Mouse (Mus musculus): ENCODE data around the gene Oxsm.

Oxsm gene

GRCm38 (mm10) chr14:16249171-16249874 lies at the start of gene Oxsm, which contains the start of gene Ngly1:
Gene Oxsm (minus strand): TSS chr14:16249808.
Gene Ngly1 (plus strand): TSS chr14:16249280.
- peak; percentile 86 for DNase-seq (ENCODE audit: low spot score)

- no peak for DNase-seq (ENCODE audit: low spot score)
These were observed 47.3 kb upstream of the Oxsm start for GRCm38 (mm10) chr14:16296816-16297468.

GRCm38 (mm10) chr14:16293921-16294320 lies 44.3 kb upstream of the Oxsm start:
- DNase-seq (ENCODE audit: low spot score), result no peak

GRCm38 (mm10) chr14:16293015-16293414 lies 43.4 kb upstream of the Oxsm start:
- no peak for DNase-seq (ENCODE audit: low spot score)

DNA sequence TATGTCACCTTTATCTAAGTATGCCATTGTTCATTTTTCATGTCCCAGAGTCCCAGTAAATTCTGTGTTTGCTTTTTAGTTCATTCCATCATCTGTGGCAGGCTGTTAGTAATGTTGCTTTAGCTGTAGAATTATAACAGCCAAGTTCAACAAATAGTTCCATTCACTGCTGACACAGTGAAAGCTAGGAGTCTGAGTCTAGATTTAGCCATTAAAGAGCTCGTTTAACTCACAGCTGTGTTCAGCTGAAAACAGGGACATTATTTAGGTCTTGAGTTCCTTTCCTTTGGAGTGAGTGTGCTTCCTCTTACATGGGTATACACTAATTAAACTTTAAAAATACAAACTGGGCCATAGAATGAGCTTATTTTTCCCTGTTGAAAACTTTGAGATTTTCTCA lies 42.8 kb upstream of the Oxsm start:
- DNase-seq (ENCODE audit: low spot score), result no peak

- DNase-seq (ENCODE audit: low spot score), result no peak
These were observed 34.4 kb upstream of the Oxsm start for GRCm38 (mm10) chr14:16283966-16284365.

GRCm38 (mm10) chr14:16279196-16279595 lies 29.6 kb upstream of the Oxsm start:
- no peak for DNase-seq (ENCODE audit: low spot score)

DNA sequence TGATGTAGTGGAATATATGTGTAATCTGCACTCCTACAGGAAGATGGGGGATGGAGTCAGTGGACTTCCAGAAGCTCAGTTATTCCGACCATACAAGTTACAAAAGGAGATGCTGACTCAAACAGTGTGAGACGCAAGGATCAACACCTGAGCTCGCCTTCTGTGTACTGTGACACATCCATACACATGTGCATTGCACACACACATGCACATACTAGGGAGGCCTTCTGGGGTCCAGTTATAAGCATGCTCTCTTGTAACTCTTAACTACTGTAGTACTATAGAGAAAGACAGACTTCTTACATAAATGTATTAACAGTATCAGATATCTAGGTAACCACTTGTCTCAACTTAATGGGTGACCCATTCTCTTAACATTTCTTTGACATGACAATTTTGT lies 24.1 kb upstream of the Oxsm start:
- DNase-seq (ENCODE audit: low spot score), result no peak

GRCm38 (mm10) chr14:16269776-16270175 lies 20.2 kb upstream of the Oxsm start:
- DNase-seq (ENCODE audit: low spot score), result no peak

- DNase-seq (ENCODE audit: low spot score), result no peak
These were observed 17.4 kb upstream of the Oxsm start for GRCm38 (mm10) chr14:16267028-16267427.

DNA sequence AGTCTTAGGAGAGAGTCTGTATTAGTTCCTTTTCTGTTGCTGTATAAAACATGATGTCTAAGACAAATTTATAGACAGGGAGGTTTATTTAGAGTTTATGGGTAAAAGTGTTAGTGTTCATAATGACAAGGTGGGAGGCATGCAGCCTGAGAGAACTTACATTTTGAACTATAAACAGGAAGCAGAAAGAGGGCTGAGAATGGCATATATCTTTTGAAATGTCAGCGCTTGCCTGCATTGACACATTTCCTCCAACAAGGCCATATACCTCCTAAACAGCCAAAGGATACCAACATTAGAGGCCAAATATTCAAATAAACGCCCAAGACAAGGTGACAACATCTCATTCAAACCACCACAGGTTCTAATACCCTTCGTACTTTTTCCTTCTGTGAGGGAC lies 12.3 kb upstream of the Oxsm start:
- DNase-seq (ENCODE audit: low spot score), result no peak

DNA sequence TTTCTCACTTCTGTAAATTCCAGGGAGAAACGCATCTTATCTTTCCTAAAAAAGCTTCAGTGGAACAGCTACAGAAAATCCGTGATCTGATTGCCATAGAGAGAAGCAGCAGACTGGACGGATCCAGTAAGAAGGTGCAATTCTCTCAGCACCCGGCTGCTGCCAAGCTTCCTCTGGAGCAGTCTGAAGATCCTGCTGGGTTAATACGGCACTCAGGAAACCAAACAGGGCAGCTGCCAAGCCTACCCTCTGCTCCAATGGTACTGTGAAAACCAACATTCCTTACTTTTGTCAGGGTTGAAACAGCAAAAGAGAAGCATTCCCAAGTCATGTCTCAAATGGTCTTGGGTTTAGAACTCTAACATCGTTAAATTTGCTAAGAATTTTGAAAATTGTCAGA lies 10.9 kb upstream of the Oxsm start:
- no peak for DNase-seq (ENCODE audit: low spot score)

GRCm38 (mm10) chr14:16256209-16256608 lies 6.6 kb upstream of the Oxsm start:
- DNase-seq (ENCODE audit: low spot score), result no peak

DNA sequence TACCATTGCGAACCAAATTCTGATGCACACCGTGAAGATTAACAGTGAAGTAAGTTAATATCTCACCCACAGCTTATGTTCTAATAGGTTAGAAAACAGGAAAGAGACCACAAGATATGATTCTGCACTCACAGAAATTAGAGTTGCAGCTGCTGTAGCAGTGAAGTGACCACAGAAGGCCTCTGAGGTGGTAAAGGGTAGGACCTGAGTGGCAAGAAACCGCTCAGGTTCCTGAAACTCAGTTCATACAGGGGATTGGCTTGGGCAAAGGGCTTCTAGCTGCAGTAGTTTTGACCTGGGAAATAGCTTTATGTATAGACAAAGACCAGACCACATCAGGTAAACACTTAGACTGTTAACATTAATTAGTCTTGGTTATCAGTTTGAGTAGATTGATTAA lies 6.1 kb upstream of the Oxsm start:
- no peak for DNase-seq (ENCODE audit: low spot score)

DNA sequence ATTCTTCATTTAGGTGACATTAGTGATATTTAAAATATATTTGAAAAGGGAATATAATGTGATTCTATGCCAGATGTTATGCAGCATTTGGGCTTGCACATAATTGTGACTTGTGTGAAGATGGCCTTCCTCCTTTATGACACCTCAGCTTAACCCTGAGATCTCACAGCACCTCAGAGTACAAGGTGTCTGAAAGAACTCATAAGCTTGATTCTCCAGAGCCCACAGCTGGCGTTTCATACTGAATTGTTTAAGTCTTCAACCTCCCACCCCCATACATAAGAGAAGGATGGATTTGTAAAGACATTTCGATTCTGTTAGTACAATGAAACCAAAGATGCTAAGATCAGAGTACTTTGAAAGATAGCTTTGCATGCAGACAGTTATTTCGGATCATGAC lies 491 bp upstream of the Oxsm start:
- no peak for DNase-seq (ENCODE audit: low spot score)

GRCm38 (mm10) chr14:16248603-16249157 lies 928 bp downstream of the Oxsm start:
- no peak for DNase-seq (ENCODE audit: low spot score)

GRCm38 (mm10) chr14:16248135-16248534 lies 1.5 kb downstream of the Oxsm start:
- DNase-seq (ENCODE audit: low spot score), result no peak

GRCm38 (mm10) chr14:16246340-16246912 lies 3.2 kb downstream of the Oxsm start:
- no peak for DNase-seq (ENCODE audit: low spot score)

- no peak for DNase-seq (ENCODE audit: low spot score)
These were observed 4.5 kb downstream of the Oxsm start for GRCm38 (mm10) chr14:16245127-16245526.

GRCm38 (mm10) chr14:16244370-16244769 lies 5.2 kb downstream of the Oxsm start:
- DNase-seq (ENCODE audit: low spot score), result no peak

GRCm38 (mm10) chr14:16243603-16244209 lies 5.9 kb downstream of the Oxsm start:
- no peak for DNase-seq (ENCODE audit: low spot score)

GRCm38 (mm10) chr14:16242947-16243602 lies 6.5 kb downstream of the Oxsm start:
- DNase-seq (ENCODE audit: low spot score), result peak; percentile 90

Measured in urinary bladder, postnatal 14 days (tissue).